Comparison of ENCODE assay signal across 10 mouse cellular contexts in genomic region chr6:146126823-146127681, GRCm38 (mm10).
DNase-seq lines count a peak whose midpoint lies in the region; ATAC-seq lines count a peak whose summit lies in the region.
"Had no signal": no experiment of that assay in that cellular context is flagged by ENCODE, and none has a peak within 500 bp of the region (broad histone marks: within the 10 kb centered on the region; RNA-seq: fewer than 3 reads in every experiment).

No protein-coding gene starts in this region.

- WGBS in forebrain, embryonic 11.5 days = 87% methylated on average over 12 of the region's 12 CpGs
- WGBS in forebrain, embryonic 13.5 days = 70% methylated on average over 12 of the region's 12 CpGs
- 89% methylated on average over 12 of the region's 12 CpGs for WGBS in neural tube, embryonic 11.5 days
- 79% methylated on average over 12 of the region's 12 CpGs for WGBS in neural tube, embryonic 15.5 days

- H3K4me1 ChIP-seq in forebrain, embryonic 11.5 days (replicated peaks; ENCODE audit: control insufficient read depth, insufficient read depth, low read length) = no peaks in the 10 kb centered on the region
- peaks cover 5% of the 10 kb centered on the region; the same call in 1 of the 2 replicates for H3K4me1 ChIP-seq in forebrain, embryonic 13.5 days
- no peaks in the 10 kb centered on the region for H3K4me1 ChIP-seq in neural tube, embryonic 11.5 days (ENCODE audit: control insufficient read depth, insufficient read depth, low read length)
- 0 out of 2 replicates have a peak, but pooled peaks cover 3% of the 10 kb centered on the region for H3K4me1 ChIP-seq in neural tube, embryonic 15.5 days

- intact Hi-C loops in gastrocnemius, postnatal 36 days (cut with DNase I) = no loop called here

- no peaks in the 10 kb centered on the region for H3K27me3 ChIP-seq in forebrain, embryonic 11.5 days (ENCODE audit: control insufficient read depth, insufficient read depth, low read length)
- H3K27me3 ChIP-seq in forebrain, embryonic 13.5 days = no peaks in the 10 kb centered on the region
- H3K27me3 ChIP-seq in neural tube, embryonic 11.5 days (ENCODE audit: control insufficient read depth, insufficient read depth, low read length) = no peaks in the 10 kb centered on the region
- H3K27me3 ChIP-seq in neural tube, embryonic 15.5 days (replicated peaks) = no peaks in the 10 kb centered on the region

- ATAC-seq in forebrain, embryonic 11.5 days (replicated peaks; ENCODE audit: low FRiP score) = no peak
- ATAC-seq in forebrain, embryonic 13.5 days = no peak
- no peak for ATAC-seq in neural tube, embryonic 11.5 days (ENCODE audit: insufficient read depth, low FRiP score, low TSS enrichment)
- peak; percentile 66; the same call in 1 of the 2 replicates for ATAC-seq in megakaryocyte-erythroid progenitor cell, adult 5-6 weeks (replicated peaks; ENCODE audit: low FRiP score, low TSS enrichment, poor library complexity, severe bottlenecking)
- no peak for ATAC-seq in neural tube, embryonic 15.5 days (ENCODE audit: low FRiP score)

- DNase-seq in forebrain, embryonic 11.5 days (ENCODE audit: low spot score) = peak; percentile 45
- DNase-seq in neural tube, embryonic 11.5 days (ENCODE audit: low spot score) = peak; percentile 2
- DNase-seq in neural tube, embryonic 10.5 days (ENCODE audit: extremely low spot score, low spot score) = no peak
- peak; percentile 22 to 28 for DNase-seq in gastrocnemius, postnatal 36 days
- DNase-seq in yolk sac, embryonic 10.5 days (ENCODE audit: low spot score) = no peak
- DNase-seq: B cell, adult 2 months had no signal

- no peaks in the 10 kb centered on the region for H3K36me3 ChIP-seq in forebrain, embryonic 11.5 days (ENCODE audit: control insufficient read depth, insufficient read depth, low read length)
- H3K36me3 ChIP-seq in forebrain, embryonic 13.5 days (ENCODE audit: poor library complexity, severe bottlenecking) = no peaks in the 10 kb centered on the region
- no peaks in the 10 kb centered on the region for H3K36me3 ChIP-seq in neural tube, embryonic 11.5 days (ENCODE audit: control insufficient read depth, insufficient read depth, low read length)
- no peaks in the 10 kb centered on the region for H3K36me3 ChIP-seq in neural tube, embryonic 15.5 days

- no peak overlapping the region for H3K4me3 ChIP-seq in forebrain, embryonic 11.5 days (ENCODE audit: low read depth, low read length)
- H3K4me3 ChIP-seq in forebrain, embryonic 13.5 days = no peak overlapping the region
- no peak overlapping the region for H3K4me3 ChIP-seq in neural tube, embryonic 11.5 days (ENCODE audit: low read depth, low read length)
- no peak overlapping the region for H3K4me3 ChIP-seq in neural tube, embryonic 15.5 days (replicated peaks)

- no peaks in the 10 kb centered on the region for H3K9me3 ChIP-seq in forebrain, embryonic 11.5 days (ENCODE audit: control insufficient read depth, low read length)
- no peaks in the 10 kb centered on the region for H3K9me3 ChIP-seq in forebrain, embryonic 13.5 days (replicated peaks)
- H3K9me3 ChIP-seq in neural tube, embryonic 11.5 days (ENCODE audit: control insufficient read depth, low read length) = no peaks in the 10 kb centered on the region
- H3K9me3 ChIP-seq in neural tube, embryonic 15.5 days (replicated peaks) = no peaks in the 10 kb centered on the region

- no peak overlapping the region for H3K4me2 ChIP-seq in forebrain, embryonic 11.5 days (ENCODE audit: low read depth, low read length, severe bottlenecking)
- H3K4me2 ChIP-seq in forebrain, embryonic 13.5 days = no peak overlapping the region
- H3K4me2 ChIP-seq in neural tube, embryonic 11.5 days (ENCODE audit: low read depth) = no peak overlapping the region
- H3K4me2 ChIP-seq in neural tube, embryonic 15.5 days = no peak overlapping the region

- H3K9ac ChIP-seq in forebrain, embryonic 11.5 days (ENCODE audit: low read length) = no peak overlapping the region
- H3K9ac ChIP-seq in forebrain, embryonic 13.5 days = no peak overlapping the region
- H3K9ac ChIP-seq in neural tube, embryonic 11.5 days (ENCODE audit: low read length) = no peak overlapping the region
- no peak overlapping the region for H3K9ac ChIP-seq in neural tube, embryonic 15.5 days (replicated peaks)

- H3K27ac ChIP-seq in forebrain, embryonic 11.5 days (ENCODE audit: low read depth, low read length) = no peak overlapping the region
- H3K27ac ChIP-seq in forebrain, embryonic 13.5 days = no peak overlapping the region
- H3K27ac ChIP-seq in neural tube, embryonic 11.5 days (ENCODE audit: low read depth, low read length) = no peak overlapping the region
- H3K27ac ChIP-seq in neural tube, embryonic 15.5 days (replicated peaks) = no peak overlapping the region
- H3K27ac ChIP-seq: macrophage had no signal

Comparison
In these comparisons a context has a peak if more than half of its experiments do, and no peak if none do; other contexts are left out.
1. DNase-seq: peak in forebrain, embryonic 11.5 days (single experiment), neural tube, embryonic 11.5 days (single experiment) and gastrocnemius, postnatal 36 days (2 of 2); none in neural tube, embryonic 10.5 days (single experiment) and yolk sac, embryonic 10.5 days (single experiment).